Mouse (Mus musculus): Measurements from ENCODE around the gene Clrn2. TPM values are rescaled to one million over a fixed set of nuclear protein-coding genes. Genes with fewer than 3 reads are reported as not detected.

Gene Clrn2
- total RNA-seq, 2 experiments from 2014 or later = 0.37 to 0.53 TPM

GRCm38 (mm10) chr5:45496479-45496878, 42.9 kb downstream of the Clrn2 start:
- no peak for DNase-seq (ENCODE audit: low spot score in 2 of 2)
- intact Hi-C loops (cut with DNase I) = no loop called here

GRCm38 (mm10) chr5:45496930-45497550, 43.5 kb downstream of the Clrn2 start:
- no peak for DNase-seq (ENCODE audit: low spot score in 2 of 2)
- intact Hi-C loops (cut with DNase I) = no loop called here

DNA sequence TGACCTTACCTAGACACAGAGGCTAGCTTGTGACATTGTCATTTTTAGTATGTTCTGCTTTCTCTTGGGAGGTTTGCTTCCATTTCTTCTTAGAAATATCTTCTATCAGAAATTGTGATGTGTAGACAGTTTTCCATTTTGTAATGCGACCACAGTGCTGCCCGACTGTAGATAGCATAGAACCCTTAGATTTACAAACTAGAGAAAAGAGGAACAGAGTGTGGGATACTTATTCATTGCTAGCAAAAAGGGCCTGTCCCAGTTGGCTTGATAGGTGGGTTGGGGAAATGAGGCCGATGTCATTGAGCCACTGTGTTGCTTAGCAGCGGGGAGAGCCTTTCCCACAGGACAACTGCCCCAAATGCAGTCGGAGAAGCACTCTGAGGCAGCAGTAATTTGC, 44.0 kb downstream of the Clrn2 start:
- intact Hi-C loops (cut with DNase I) = no loop called here
- no peak for DNase-seq (ENCODE audit: low spot score in 2 of 2)

DNA sequence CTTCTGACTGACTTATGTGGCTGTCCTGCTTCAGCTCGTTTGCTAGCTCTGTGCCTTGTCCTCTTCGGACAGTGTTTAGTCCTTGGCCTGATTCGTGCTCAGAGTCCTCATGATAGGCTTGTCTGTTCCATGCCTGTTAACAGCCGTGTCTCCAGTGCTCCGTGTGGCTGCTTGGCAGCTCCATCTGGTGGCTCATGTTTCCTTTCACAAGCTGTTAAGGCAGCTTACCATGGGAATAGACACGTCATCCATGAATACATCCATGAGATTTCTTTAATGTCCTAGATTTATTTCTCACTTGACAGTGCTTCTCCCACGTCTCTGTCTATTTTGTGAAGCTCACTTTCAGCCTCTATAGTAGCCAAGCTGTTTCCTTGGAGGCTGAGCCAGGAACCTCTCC, 56.5 kb downstream of the Clrn2 start:
- DNase-seq (ENCODE audit: low spot score in 2 of 2) = peak in 1 of 2 experiments; percentile 72
- intact Hi-C loops (cut with DNase I) = no loop called here

- no peak for DNase-seq (ENCODE audit: low spot score in 2 of 2)
These were observed 59.4 kb downstream of the Clrn2 start for GRCm38 (mm10) chr5:45512908-45513307.

GRCm38 (mm10) chr5:45513511-45513910, 60.0 kb downstream of the Clrn2 start:
- DNase-seq (ENCODE audit: low spot score in 2 of 2) = no peak
- intact Hi-C loops (cut with DNase I) = no loop called here

More at GRCm38 (mm10) chr5:45512908-45513307, 59.4 kb downstream of the Clrn2 start:
- intact Hi-C loops (cut with DNase I) = no loop called here

Other genes with a start within 250 kb of the Clrn2 start
- 100 to 1,000 TPM; 101 to 104 TPM for gene Qdpr, start 3.5 kb upstream of the Clrn2 start, total RNA-seq (2021)
- gene Lap3, start 39.6 kb downstream of the Clrn2 start, total RNA-seq (2021) = 10 to 100 TPM; 44.0 to 46.3 TPM
- 10 to 100 TPM; 93.5 to 97.8 TPM for gene Med28, start 66.5 kb downstream of the Clrn2 start, total RNA-seq (2021)
- 10 to 100 TPM in 1 of 2 experiments, 1 to 10 TPM in 1; 7.1 to 11.8 TPM for gene Fam184b, start 185.9 kb downstream of the Clrn2 start, total RNA-seq (2021)
- gene Ncapg, start 216.2 kb downstream of the Clrn2 start, total RNA-seq (2021) = under 1 TPM; 0.50 to 0.64 TPM

All from left cerebral cortex, postnatal 25 days (tissue).